Mouse (Mus musculus): ENCODE data around the gene Zfp36l1.

Zfp36l1 gene

DNA sequence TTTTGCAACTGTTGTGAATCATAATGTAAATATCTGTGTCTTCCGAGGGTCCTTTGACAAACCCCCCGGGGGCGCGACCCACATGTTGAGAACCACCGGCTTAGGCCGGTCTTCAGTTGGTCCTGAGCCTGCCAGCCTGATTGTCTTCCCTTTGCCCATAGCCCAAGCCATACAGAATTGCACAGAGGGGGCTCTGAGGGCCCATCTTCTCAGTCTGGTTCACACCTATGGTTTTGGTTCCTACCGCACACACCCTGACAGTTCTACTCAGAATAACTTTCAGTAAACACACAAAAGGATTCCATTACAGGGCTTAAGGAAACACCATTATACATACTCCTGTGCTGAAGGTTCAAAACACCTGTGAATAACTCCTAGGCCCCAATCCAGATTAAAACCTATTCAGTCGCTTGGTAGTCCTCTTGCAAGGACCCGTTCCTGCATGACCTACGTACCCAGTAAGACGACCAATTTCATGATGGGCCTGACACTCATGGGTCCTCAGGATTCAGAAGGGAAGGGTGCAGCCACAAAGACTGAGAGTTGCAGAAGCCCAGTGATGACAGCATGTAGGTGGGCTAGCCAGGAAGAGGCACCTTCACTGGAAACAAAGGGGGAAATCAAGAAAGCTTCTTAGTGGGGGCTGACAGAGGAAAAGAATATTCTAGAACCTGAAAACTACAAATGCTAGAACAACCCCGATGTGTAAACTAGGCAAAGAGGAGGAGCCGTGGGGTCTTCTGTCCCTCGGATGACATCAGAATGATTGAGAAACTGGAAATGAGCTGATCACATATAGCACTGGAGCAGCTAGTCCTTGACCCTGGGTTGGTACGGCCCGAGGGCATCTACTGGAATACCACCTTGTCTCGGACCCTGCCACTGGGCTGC is 18.8 kb upstream of the Zfp36l1 start:
- in situ Hi-C loops (cut with MboI; ENCODE audit: low sequenced_read_pairs), result loop anchor here (10.0 kb wide), 1 partner anchor 527 kb away; no protein-coding TSS in a partner anchor

DNA sequence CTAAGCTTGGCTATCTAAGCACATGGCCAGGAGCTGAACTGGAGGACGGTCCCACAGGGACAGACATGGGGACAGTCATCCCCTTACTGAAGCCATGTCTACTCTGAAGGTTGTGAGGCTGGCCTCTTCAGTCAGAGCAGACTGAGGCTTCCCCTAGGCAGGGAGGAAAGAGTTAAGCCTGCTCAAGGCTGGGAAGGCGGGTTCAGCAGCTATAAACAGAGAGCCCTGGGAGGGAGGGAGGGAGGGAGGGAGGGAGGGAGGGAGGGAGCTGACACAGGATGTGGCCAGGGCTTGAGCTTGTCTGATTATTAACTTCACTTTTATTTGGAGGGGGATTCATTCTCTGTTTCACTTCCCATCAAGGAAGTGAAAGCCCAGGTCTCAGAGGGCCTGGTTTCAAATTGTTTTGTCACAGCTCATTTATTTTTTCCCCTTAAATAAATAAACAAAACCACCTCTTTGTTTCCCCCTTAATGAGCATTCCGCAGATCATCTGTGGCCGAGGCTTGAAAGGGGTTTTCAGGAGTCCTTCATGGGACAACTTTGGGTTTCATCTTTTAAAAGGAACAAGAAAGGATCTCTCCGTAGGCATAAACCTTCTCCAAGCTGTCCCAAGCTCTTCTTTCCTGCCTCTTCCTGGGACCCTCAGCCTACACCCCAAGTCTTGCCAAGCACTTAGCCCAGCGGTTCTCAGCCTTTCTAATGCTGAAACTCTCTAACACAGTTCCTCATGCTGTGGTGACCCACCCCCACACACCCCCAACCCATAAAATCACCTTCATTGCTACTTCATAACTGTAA is 17.9 kb upstream of the Zfp36l1 start:
- in situ Hi-C loops (cut with MboI; ENCODE audit: low sequenced_read_pairs), result loop anchor here (10.0 kb wide), 1 partner anchor 526 kb away; no protein-coding TSS in a partner anchor

DNA sequence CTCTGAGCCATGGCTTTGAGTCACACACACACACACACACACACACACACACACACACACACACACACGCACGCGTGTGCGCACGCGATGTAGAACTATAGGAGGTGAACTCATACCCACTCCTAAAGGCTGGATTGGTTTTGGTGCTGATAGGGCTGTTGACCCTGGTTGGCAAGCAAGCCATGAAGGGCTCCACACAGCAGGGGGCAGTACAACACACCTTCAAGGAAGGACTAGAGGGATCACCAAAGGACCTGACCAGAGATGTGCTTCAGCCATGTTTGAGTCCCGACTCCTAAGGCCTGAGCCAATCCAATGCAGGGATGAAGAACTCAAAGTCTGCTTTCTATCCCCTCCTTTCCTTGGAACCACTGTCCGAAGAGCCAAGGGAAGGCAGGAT is 16.7 kb upstream of the Zfp36l1 start:
- in situ Hi-C loops (cut with MboI; ENCODE audit: low sequenced_read_pairs), result no loop called here

DNA sequence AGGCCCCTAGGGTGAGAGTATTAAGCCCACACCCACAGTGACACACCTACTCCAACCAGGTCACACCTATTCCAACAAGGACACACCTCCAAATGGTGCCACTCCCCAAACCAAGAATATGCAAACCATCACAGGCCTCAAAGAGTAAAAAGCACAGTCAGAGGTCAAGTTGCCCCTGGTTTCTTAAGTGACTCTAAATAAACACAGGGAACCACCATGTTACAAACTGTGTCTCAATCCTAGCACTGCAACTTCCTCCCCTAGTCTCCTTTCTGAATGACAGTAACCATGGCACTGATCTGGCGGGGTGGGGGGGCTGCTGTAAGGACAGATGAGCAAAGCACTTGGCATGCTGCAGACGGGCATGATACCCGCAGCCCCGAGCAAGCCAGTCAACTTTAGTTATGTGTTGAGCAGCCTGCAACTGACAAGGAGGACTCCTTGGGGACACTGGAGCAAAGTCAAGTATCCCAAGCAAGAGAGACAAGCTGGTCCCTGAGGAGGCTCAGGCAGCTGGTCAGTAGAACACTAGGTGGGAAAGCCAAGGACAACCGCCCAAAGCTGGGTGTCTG is 14.5 kb upstream of the Zfp36l1 start:
- in situ Hi-C loops (cut with MboI; ENCODE audit: low sequenced_read_pairs), result no loop called here

DNA sequence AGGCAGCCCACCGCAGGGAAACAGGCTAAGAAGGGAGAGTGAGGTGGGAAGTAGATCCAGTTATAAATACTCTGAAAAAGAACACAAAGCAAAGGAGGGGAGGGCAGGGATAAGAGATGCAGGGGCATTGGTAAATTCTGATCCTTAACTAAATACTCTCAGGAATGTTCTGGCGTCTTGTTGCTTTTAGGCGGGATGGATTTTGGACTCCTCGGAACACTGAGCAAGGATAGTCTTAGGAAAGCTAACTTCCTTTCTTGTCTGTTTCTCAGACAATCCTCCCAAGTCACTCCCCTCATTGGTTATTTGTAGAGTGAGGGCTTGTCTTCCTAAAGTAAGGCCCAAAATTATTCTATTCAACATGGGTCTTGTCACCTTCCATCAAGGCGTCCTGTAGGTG is 12.5 kb upstream of the Zfp36l1 start:
- in situ Hi-C loops (cut with MboI; ENCODE audit: low sequenced_read_pairs), result no loop called here

DNA sequence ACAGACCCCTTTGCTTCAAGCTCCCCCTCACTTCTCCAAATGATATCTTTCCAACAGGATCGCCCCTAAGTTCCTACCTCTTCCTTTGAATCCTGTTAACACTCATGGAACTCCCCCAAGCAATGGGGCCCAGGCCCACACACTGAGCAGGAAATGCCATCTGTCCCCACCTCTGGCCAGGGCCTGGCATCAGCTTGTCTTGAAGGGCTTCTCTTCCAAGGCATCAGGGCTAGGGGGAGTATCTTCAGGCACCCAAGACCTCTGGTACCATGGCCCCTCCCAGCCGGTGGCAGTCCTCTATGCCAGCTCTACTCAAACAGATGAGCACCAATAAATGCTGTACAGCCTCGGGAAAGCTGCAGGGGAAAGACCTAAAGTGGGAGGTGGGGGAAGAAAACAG is 11.9 kb upstream of the Zfp36l1 start:
- in situ Hi-C loops (cut with MboI; ENCODE audit: low sequenced_read_pairs), result no loop called here

DNA sequence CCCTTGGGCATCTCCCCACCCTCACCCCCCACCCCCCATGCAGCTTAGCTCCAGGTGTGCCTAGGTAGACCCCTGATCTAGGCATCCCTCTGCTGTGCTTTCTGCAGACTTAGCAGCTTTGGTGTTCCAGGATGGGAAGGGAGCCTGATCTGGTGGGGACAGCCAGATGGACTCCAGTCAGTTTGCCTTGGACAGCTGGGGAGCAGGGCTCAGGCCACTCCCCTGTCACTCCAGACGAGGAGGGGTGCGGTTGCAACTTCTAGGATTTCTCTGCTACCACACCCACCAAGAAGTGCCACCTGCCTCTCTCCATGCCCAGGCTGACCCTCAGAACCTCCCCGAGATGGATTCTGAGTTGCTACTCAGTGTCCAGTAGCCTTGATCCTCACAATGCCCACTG is 11.4 kb upstream of the Zfp36l1 start:
- in situ Hi-C loops (cut with MboI; ENCODE audit: low sequenced_read_pairs), result no loop called here

DNA sequence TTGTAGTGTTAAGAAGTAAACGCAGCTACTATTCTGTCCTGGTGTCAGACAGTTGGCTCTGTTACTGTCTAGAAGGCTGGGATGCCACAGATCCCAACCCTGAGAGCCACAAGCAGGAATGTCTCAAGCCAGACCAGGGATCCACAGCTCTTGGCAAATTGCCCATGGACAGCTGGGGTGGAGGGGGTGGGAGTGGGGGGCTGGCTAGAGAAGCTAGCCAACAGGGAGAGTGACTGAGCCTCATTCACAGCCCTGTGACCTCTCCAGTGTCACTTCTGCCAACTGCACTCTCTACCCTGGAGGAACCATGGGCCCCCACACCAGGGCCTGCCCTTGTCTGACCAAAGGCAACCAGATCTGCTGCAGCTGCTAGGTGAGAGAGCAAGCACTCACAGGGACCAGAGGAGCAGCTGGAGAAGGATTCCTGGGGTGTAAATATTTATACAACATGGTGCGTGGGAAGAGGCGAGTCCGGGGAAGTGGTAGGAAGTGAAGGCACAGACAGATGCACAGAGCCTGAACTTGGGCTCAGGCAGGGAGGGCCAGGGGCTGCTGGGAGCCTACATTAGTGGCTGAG is 10.5 kb upstream of the Zfp36l1 start:
- in situ Hi-C loops (cut with MboI; ENCODE audit: low sequenced_read_pairs), result no loop called here

DNA sequence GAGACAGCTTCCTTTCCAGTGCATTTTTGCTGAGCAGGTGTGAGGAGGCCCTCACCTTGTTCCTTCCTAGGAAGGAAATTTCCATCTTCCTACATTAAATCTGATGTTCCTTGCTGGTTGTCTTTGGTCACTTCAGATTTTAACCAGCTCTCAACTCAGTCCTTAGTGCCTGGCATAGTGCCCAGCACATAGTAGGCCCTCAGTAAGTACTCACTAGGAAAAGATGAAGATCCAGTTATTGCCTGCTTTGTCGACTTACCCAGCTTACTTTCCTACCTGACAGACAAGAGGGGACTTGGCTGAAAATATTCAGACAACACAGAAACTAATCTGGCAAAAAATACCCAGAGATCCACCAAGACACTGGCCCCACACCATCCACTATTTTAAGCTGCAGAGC is 8.6 kb upstream of the Zfp36l1 start:
- in situ Hi-C loops (cut with MboI; ENCODE audit: low sequenced_read_pairs), result no loop called here

DNA sequence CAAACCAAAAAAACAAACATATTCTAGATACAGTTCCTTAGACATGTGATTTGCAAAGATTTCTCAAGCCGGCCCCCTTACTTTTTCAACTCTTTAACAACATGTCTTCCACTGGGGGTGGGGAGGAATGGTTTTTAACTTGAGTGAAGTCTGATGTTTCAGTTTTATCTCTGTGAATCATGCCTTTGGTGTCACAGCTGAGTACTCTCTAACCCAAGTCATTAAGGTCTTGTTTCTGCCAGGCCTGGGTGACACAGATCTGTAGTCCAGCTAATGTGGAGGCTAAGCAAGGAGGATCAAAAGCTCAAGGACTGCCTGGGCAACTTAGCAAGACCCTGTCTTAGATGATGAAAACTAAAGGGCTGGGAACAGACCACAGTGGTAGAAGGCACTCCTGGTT is 5.8 kb upstream of the Zfp36l1 start:
- in situ Hi-C loops (cut with MboI; ENCODE audit: low sequenced_read_pairs), result no loop called here

DNA sequence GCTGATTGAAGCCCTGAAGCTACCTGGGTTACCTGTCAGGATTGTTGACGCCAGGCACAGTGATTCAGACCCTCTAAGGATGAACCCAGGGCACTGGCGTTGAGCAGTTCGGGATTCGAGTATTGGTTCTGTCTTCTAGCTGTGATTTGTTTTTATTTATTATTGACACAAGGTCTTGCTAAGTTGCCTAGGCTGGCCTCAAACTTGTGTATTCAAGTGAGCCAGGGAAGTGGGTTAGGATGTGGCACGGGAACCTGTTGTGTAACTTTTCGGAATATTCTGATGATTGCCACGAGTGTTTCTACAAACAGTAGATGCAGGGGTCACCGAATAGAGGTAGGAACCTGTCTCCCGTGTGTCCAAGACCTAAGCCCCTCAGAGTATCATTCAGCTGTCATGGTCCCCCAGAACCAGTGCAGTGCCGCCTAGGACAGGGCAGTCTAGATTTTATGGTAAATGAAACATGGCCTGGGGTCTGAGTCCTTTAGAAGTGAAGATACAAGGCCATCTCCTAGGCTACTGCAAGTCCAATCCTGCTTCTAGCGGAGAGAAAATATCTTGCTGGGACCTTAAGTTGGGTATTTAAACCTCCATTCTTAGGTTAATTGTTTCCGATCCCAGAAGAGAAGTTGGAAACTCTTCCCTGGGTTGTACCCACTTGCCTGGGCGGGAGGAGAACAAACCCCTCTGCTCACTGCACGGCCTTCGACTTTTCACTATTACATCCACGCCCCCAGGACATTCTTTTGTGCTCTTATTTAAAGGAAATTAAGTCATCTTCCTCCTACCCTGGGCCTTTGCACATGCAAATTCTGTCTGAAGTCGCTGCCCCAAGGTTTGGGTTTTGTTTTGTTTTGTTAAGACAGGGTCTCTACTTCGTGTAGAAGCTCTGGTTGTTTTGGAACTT is 3.6 kb upstream of the Zfp36l1 start:
- in situ Hi-C loops (cut with MboI; ENCODE audit: low sequenced_read_pairs), result no loop called here

DNA sequence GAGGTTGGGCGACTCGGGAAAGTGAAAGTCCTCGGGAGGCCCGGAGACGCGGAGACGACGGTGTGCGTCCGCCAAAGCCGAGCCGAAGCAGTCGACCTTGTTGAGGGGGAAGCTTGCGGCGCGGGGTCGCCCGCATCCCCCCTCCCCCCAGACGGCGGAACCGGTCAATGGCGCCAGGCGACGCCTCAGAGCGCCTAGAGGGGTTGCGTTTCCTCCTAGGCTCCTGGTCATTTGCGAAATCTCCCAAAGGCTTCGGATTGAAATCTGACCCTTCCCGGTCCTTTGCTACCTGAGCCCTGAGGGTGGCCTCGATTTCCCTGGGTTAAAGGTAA is 3.0 kb upstream of the Zfp36l1 start:
- in situ Hi-C loops (cut with MboI; ENCODE audit: low sequenced_read_pairs), result no loop called here

DNA sequence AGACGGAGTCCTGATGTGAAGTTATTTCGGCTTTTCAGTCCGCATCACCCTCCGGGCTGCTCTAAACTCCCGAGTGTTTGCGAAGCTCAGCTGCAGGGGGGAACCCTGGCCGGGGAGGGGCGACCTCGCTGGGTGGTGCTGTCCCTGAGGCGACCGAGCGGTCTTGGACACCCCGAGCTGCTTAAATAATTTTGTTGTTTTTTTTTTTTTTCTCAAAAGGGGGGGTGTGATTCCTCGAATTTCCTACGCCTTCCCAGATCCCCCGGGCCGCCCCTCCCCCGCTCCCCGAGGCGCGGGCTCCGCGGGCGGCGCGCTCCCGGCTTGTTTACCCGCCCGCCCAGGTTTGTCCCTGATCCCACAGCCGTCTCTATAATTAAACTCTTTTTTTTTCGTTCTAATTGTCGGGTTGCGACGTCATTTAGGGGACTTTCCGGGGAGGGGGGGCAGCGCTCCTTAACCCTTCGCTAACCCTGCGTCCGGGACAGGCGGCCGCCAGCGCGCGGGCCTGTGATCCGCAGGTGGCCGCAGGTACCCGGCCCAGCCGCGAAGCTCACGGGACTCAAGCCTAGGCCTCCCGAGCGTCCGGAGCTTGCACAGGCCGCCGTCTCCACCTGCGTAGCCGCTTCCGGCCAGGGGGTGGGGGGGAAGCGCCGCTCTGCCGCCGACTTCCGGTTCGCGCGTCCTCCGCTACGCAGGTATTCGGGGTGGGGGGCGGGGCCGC is 2.5 kb upstream of the Zfp36l1 start:
- in situ Hi-C loops (cut with MboI; ENCODE audit: low sequenced_read_pairs), result no loop called here

DNA sequence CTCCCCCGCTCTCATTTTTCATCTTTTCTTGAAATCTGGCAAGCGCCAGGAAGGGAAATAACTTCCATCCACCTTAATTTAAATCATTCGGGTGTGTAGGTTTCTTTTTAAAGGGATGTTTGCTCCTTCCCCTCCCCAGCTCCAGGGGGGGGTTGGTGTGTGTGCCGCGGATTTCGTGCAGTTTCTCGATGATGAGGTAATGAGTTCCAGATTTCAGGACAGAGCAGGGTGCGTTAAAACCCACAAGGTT is 2.0 kb upstream of the Zfp36l1 start:
- in situ Hi-C loops (cut with MboI; ENCODE audit: low sequenced_read_pairs), result no loop called here

DNA sequence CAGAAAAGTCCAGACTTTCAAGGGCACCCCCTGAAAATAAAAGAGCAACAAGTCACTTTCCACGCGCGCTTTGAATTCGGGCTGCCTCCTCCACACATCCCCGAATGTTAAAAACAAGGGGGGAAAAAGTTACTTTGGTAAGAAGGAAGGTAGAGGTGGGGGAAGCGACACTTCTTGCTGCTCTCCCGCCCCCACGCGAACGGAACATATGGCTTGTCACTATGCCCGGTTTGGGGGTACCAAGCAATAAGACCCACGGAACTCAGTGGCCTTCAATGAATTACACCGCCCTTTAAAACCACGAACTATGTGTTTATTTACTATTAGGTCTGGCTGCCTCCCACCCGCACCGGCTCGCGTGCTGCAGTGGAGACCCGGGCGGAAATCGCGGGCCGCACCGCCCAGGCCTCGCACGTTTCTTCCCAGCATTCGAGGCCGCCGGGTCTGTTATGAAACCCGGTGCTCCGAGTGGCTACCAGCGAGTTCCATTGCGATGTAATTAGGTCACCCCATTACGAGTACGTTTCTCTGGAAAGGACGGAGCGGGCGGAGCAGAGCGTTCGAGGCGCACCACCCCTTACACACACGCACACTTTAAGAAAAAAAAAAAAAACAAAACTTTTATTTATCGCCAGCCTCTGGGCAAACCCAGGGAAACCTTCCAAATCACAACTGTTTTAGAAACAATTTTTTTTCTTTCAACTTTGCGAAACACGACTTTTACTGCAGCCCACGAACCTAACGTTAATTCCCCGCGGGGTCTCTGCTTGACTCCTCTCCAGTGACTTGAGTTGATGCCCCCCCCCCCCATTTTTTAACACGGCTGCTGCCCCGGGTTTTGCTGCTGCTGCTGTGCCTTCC is 1.4 kb upstream of the Zfp36l1 start:
- in situ Hi-C loops (cut with MboI; ENCODE audit: low sequenced_read_pairs), result no loop called here

DNA sequence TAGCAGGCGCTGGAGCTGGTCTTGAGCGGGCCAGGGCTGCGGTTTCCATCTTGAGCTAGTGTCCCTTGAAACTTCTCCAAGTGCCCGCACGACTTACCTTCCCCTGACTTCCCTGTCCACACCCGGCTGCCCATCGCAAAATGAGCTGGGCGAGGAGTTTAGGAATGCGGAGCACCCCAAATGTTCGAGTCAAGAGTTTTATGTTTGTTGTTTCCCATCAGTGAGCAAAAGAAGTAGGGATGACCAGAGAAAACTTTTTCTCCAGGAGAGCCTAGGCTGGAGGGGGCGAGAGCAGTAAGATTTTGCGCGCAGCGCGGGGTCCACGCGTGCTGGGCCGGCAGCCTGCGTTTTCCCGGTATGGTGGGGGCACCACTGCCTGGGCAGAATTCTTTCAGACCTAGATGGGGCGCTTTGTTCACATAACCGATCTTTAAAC is 791 bp upstream of the Zfp36l1 start:
- in situ Hi-C loops (cut with MboI; ENCODE audit: low sequenced_read_pairs), result no loop called here

DNA sequence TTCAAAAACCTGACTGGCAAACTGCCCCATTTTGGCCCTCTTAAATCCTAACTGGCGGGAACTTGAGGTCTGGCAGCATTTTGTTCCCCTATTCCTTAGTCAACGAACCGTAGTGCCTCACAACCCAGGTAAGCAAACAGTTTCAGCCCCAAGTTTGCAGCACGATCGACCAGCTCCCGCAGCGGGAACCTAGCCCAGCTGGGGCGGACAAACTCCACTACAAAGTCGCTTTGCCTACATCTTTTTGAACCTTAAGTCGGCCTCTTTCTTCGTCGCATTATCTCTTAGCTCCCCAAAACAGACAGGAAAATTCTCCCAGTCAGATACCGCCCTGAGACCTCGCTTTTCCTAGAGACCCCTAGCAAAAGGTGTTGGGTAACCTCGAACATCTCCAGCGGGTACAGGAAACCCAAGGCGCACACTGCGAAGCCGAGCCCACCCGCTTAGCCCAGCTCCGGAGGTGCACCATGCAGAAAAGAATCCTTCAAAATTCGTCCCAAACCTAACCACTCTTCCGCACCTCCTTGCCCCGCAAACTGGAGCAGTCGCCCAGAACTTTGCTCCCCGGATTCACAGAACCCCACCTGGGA is 647 bp downstream of the Zfp36l1 start:
- in situ Hi-C loops (cut with MboI; ENCODE audit: low sequenced_read_pairs), result no loop called here

DNA sequence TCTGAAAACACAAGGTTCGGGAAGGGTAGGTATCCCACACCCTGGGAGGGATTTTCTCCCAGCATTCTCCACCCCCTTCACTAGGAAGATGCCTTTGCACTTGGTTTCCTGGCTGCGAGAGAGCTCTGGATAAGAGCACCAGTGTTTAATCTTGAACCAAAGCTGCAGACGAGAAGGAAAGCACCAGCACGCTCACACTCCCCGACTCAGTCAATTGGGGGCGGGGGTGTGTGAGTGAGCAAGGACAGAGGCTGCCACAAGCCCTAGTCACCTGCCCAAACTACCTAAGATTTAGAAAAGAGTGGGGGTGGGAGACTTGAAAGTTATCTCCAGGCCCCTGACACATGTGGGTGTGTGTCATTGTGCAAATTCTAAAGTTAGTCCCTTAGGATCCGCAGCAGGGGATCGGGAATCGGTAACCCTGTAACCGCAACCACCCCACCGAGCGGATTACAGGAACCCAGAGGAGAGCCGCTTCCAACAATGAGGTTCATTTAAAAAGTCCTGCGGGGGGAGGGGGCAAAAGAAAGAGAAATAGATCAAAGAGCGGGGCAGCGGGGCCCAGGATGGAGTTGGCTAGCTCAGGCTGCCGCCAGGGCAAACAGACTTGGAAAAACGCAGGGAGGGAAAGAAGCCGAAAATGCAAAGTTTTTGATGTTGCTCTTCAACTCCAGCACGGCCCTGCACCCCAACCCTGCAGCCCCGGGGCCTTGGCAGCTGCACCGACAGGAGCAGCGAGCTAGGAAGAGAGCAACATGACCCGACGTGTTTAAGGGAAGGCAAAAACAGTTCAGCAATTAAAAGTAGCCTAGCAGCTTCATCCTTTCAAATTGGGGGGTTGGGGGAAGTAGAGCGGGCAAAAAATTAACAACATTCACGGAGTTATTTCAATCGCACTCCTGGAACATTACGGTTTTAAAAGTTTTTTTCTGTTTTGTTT is 1.4 kb downstream of the Zfp36l1 start:
- in situ Hi-C loops (cut with MboI; ENCODE audit: low sequenced_read_pairs), result no loop called here
